Mouse (Mus musculus) intestine, embryonic 14.5 days (tissue): ENCODE results near the gene Nagpa. TPM values are rescaled to one million over a fixed set of nuclear protein-coding genes. Genes with fewer than 3 reads are reported as not detected.
"Not testable (repeated sequence)": the region's sequence is repeated elsewhere in the genome, so short reads cannot be mapped to it uniquely, and the experiment has no call there.

Source experiments
- ATAC-seq: fragments of 200-750 bp; cut with Nextera tagmentation; replicated peaks from 2 replicates; pipeline ENCODE4 v1.8.0; 2017; ENCODE audit warnings: low read depth, moderate number of reproducible peaks, moderate TSS enrichment, moderate library complexity; ENCODE audit not compliant: low FRiP score, low TSS enrichment
- DNase-seq: peaks from one replicate; pipeline ENCODE4 v3.0.0-alpha.2; 2018; ENCODE audit warnings: low spot score
- H3K27ac ChIP-seq: fragments of 300-500 bp; sonication (generic); 2 replicates; pipeline ENCODE4 v1.5.1; 2014; ENCODE audit warnings: low read depth, mild to moderate bottlenecking, control low read depth
- H3K27me3 ChIP-seq: fragments of 300-500 bp; sonication (generic); replicated peaks from 2 replicates; pipeline ENCODE4 v1.6.1; 2014; ENCODE audit warnings: low read length, control low read depth; ENCODE audit not compliant: control insufficient read depth, insufficient read depth
- H3K36me3 ChIP-seq: fragments of 300-500 bp; sonication (generic); 2 replicates; pipeline ENCODE4 v1.6.1; 2014; ENCODE audit warnings: low read length, control low read depth; ENCODE audit not compliant: control insufficient read depth, insufficient read depth
- H3K4me1 ChIP-seq: fragments of 300-500 bp; sonication (generic); replicated peaks from 2 replicates; pipeline ENCODE4 v1.6.1; 2014; ENCODE audit warnings: low read length, control low read depth, mixed read lengths; ENCODE audit not compliant: control insufficient read depth, insufficient read depth
- H3K4me2 ChIP-seq: fragments of 300-500 bp; sonication (generic); 2 replicates; pipeline ENCODE4 v1.6.1; 2014; ENCODE audit warnings: low read length
- H3K4me3 ChIP-seq: fragments of 300-500 bp; sonication (generic); 2 replicates; pipeline ENCODE4 v1.5.1; 2014; ENCODE audit warnings: low read depth, low read length, control low read depth, mixed read lengths
- H3K9ac ChIP-seq: fragments of 300-500 bp; sonication (generic); 2 replicates; pipeline ENCODE4 v1.6.1; 2014; ENCODE audit warnings: mild to moderate bottlenecking, low read length
- H3K9me3 ChIP-seq: fragments of 300-500 bp; sonication (generic); 2 replicates; pipeline ENCODE4 v1.6.1; 2016; ENCODE audit warnings: low read length, control low read depth; ENCODE audit not compliant: control insufficient read depth
- WGBS: fragments of 180-500 bp; shearing (Covaris S2); extraction: QIAGEN DNeasy Blood & Tissue Kit; methylation state at CpG from one replicate; pipeline ENCODE4 v1.1.7; 2014; 5-methylcytosine and 5-hydroxymethylcytosine counted together
- polyA plus RNA-seq: library from polyadenylated mRNA; unstranded; fragments of >200 nt; fragmentation: Nextera tagmentation; extraction: Ambion mirVana; gene quantifications from 2 replicates; pipeline ENCODE4 v1.2.1, GENCODE M21; 2014

Nagpa gene
- polyA plus RNA-seq, 1 experiment from 2014 or later = 20.0 TPM

- not testable (repeated sequence) for H3K9ac ChIP-seq, ATAC-seq, H3K4me3 ChIP-seq, H3K4me1 ChIP-seq, H3K27me3 ChIP-seq, H3K36me3 ChIP-seq, H3K4me2 ChIP-seq, H3K9me3 ChIP-seq, H3K27ac ChIP-seq, DNase-seq
- WGBS = 70% methylated on average over 3 of the region's 3 CpGs
Observed at GRCm38 (mm10) chr16:5228103-5228502, 24.3 kb upstream of the Nagpa start.

- H3K36me3 ChIP-seq, H3K27me3 ChIP-seq, H3K4me2 ChIP-seq, H3K4me3 ChIP-seq, H3K27ac ChIP-seq, ATAC-seq, H3K4me1 ChIP-seq, H3K9ac ChIP-seq, DNase-seq, H3K9me3 ChIP-seq: not testable (repeated sequence)
- WGBS = 78% methylated on average over 19 of the region's 19 CpGs
Observed at GRCm38 (mm10) chr16:5227501-5227900, 23.7 kb upstream of the Nagpa start.

GRCm38 (mm10) chr16:5226534-5226933 lies 22.7 kb upstream of the Nagpa start:
- H3K9me3 ChIP-seq, H3K27ac ChIP-seq, H3K36me3 ChIP-seq, H3K4me1 ChIP-seq, H3K27me3 ChIP-seq, DNase-seq, ATAC-seq, H3K4me2 ChIP-seq, H3K4me3 ChIP-seq, H3K9ac ChIP-seq: not testable (repeated sequence)
- 10% methylated on average over 1 of the region's 1 CpGs for WGBS

GRCm38 (mm10) chr16:5222140-5222539 lies 18.3 kb upstream of the Nagpa start, which contains the start of gene AU021092:
AU021092 (minus strand) TSS chr16:5222299.
- Histone ChIP-seq H3K36me3 (no peaks in the 10 kb centered on the region), H3K4me2 (no peak within 1 kb of the TSS), H3K9ac (no peak within 1 kb of the TSS), H3K4me3 (no peak within 1 kb of the TSS), H3K27ac (no peak within 1 kb of the TSS), H3K9me3 (no peaks in the 10 kb centered on the region), H3K4me1 (no peaks in the 10 kb centered on the region), H3K27me3 (no peaks in the 10 kb centered on the region)
- WGBS = 61% methylated on average over 6 of the region's 6 CpGs
- no peak for ATAC-seq
- DNase-seq = no peak

- no peak overlapping the region for H3K4me2 ChIP-seq
- no peaks in the 10 kb centered on the region for H3K36me3 ChIP-seq
- no peaks in the 10 kb centered on the region for H3K4me1 ChIP-seq
- no peak overlapping the region for H3K27ac ChIP-seq
- no peaks in the 10 kb centered on the region for H3K9me3 ChIP-seq
- 76% methylated on average over 4 of the region's 4 CpGs for WGBS
- DNase-seq = no peak
- no peaks in the 10 kb centered on the region for H3K27me3 ChIP-seq
- ATAC-seq = no peak
- H3K9ac ChIP-seq = no peak overlapping the region
- no peak overlapping the region for H3K4me3 ChIP-seq
Observed at GRCm38 (mm10) chr16:5221403-5221802, 17.6 kb upstream of the Nagpa start.

- H3K4me1 ChIP-seq = no peaks in the 10 kb centered on the region
- DNase-seq (no peak), ATAC-seq (no peak)
- H3K9ac ChIP-seq = no peak overlapping the region
- no peaks in the 10 kb centered on the region for H3K36me3 ChIP-seq
- H3K27ac ChIP-seq = no peak overlapping the region
- no peaks in the 10 kb centered on the region for H3K27me3 ChIP-seq
- no peaks in the 10 kb centered on the region for H3K9me3 ChIP-seq
- no peak overlapping the region for H3K4me3 ChIP-seq
- no peak overlapping the region for H3K4me2 ChIP-seq
- WGBS = 70% methylated on average over 5 of the region's 5 CpGs
Observed at GRCm38 (mm10) chr16:5217341-5218133, 13.7 kb upstream of the Nagpa start.

GRCm38 (mm10) chr16:5216686-5217085 lies 12.9 kb upstream of the Nagpa start:
- Histone ChIP-seq H3K9me3 (no peaks in the 10 kb centered on the region), H3K4me3 (no peak overlapping the region), H3K4me1 (no peaks in the 10 kb centered on the region), H3K9ac (no peak overlapping the region), H3K27ac (no peak overlapping the region), H3K36me3 (no peaks in the 10 kb centered on the region), H3K4me2 (no peak overlapping the region), H3K27me3 (no peaks in the 10 kb centered on the region)
- DNase-seq = no peak
- no peak for ATAC-seq
- 49% methylated on average over 6 of the region's 6 CpGs for WGBS

- 89% methylated on average over 2 of the region's 2 CpGs for WGBS
- Histone ChIP-seq H3K27me3 (no peaks in the 10 kb centered on the region), H3K4me2 (no peak overlapping the region), H3K4me3 (no peak overlapping the region), H3K9me3 (no peaks in the 10 kb centered on the region), H3K27ac (no peak overlapping the region), H3K9ac (no peak overlapping the region), H3K4me1 (no peaks in the 10 kb centered on the region), H3K36me3 (no peaks in the 10 kb centered on the region)
- DNase-seq = no peak
- no peak for ATAC-seq
Observed at GRCm38 (mm10) chr16:5214126-5214525, 10.3 kb upstream of the Nagpa start.

- Histone ChIP-seq H3K27me3 (no peaks in the 10 kb centered on the region), H3K4me3 (no peak overlapping the region), H3K36me3 (no peaks in the 10 kb centered on the region), H3K4me2 (no peak overlapping the region), H3K4me1 (no peaks in the 10 kb centered on the region), H3K27ac (no peak overlapping the region), H3K9ac (no peak overlapping the region), H3K9me3 (no peaks in the 10 kb centered on the region)
- no peak for DNase-seq
- WGBS = 83% methylated on average over 3 of the region's 3 CpGs
- ATAC-seq = no peak
Observed at GRCm38 (mm10) chr16:5212150-5212549, 8.3 kb upstream of the Nagpa start.
